Mouse (Mus musculus) embryonic facial prominence, embryonic 14.5 days (tissue): ENCODE data around the gene Cep55. TPM values are rescaled to one million over a fixed set of nuclear protein-coding genes. Genes with fewer than 3 reads are reported as not detected.
A peak's percentile ranks its signal among the peaks of the same experiment; 100 is the strongest.

Source experiments
- ATAC-seq: fragments of 200-750 bp; cut with Nextera tagmentation; 2 replicates; pipeline ENCODE4 v1.8.0; 2017; ENCODE audit warnings: low read depth, moderate number of reproducible peaks, moderate TSS enrichment
- DNase-seq: peaks from one replicate; pipeline ENCODE4 v3.0.0-alpha.2; 2015; ENCODE audit warnings: low spot score
- H3K27ac ChIP-seq: fragments of 300-500 bp; sonication (generic); replicated peaks from 2 replicates; pipeline ENCODE4 v1.5.1; 2014; ENCODE audit warnings: low read depth, mild to moderate bottlenecking, low read length, moderate library complexity
- H3K27me3 ChIP-seq: fragments of 300-500 bp; sonication (generic); replicated peaks from 2 replicates; pipeline ENCODE4 v1.6.1; 2014; ENCODE audit warnings: low read length; ENCODE audit not compliant: control insufficient read depth, insufficient read depth
- H3K36me3 ChIP-seq: fragments of 300-500 bp; sonication (generic); 2 replicates; pipeline ENCODE4 v1.6.1; 2014; ENCODE audit warnings: low read length, mixed read lengths; ENCODE audit not compliant: control insufficient read depth, insufficient read depth
- H3K4me1 ChIP-seq: fragments of 300-500 bp; sonication (generic); 2 replicates; pipeline ENCODE4 v1.6.1; 2014; ENCODE audit warnings: antibody characterized with exemption, low read length; ENCODE audit not compliant: control insufficient read depth, insufficient read depth
- H3K4me2 ChIP-seq: fragments of 300-500 bp; sonication (generic); 2 replicates; pipeline ENCODE4 v1.6.1; 2014; ENCODE audit warnings: low read depth, mild to moderate bottlenecking, low read length, moderate library complexity, mixed read lengths
- H3K4me3 ChIP-seq: fragments of 300-500 bp; sonication (generic); 2 replicates; pipeline ENCODE4 v1.5.1; 2014; ENCODE audit warnings: low read depth, mild to moderate bottlenecking, low read length
- H3K9ac ChIP-seq: fragments of 300-500 bp; sonication (generic); 2 replicates; pipeline ENCODE4 v1.6.1; 2014; ENCODE audit warnings: low read depth, mild to moderate bottlenecking, low read length, moderate library complexity, mixed read lengths
- H3K9me3 ChIP-seq: fragments of 300-500 bp; sonication (generic); 2 replicates; pipeline ENCODE4 v1.6.1; 2016; ENCODE audit warnings: low read length; ENCODE audit not compliant: control insufficient read depth
- WGBS: fragments of 180-500 bp; shearing (Covaris S2); extraction: QIAGEN DNeasy Blood & Tissue Kit; methylation state at CpG from one replicate; pipeline ENCODE4 v1.1.7; 2014; 5-methylcytosine and 5-hydroxymethylcytosine counted together
- polyA plus RNA-seq: library from polyadenylated mRNA; unstranded; fragments of >200 nt; fragmentation: Nextera tagmentation; extraction: Ambion mirVana; gene quantifications from 2 replicates; pipeline ENCODE4 v1.2.1, GENCODE M21; 2014

The Cep55 gene
- polyA plus RNA-seq, 1 experiment from 2014 or later, result 18.2 TPM

DNA sequence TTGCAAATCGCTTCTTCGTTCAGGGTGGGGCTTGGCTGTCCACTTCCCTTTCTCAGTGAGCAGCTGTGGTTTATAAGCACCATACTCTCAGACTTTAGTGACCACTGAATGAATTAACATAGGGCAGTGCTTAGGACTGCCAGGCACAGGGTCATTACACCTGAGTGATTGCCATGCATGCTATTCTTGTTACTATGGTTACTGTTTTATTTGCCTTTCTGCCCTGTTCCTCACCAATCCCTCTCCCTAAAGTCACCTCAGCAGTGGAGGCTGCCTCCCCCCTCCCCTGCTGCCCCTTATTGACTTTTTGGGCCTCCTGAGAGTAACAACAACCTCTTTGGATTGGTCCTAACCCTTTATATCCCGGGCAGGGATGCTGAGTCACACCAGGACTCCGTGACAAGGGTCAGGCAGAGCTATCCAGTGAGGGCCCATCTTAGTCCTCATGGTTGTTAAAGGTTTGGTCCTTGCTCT is 36.7 kb downstream of the Cep55 start:
- Histone ChIP-seq H3K4me3 (no peak overlapping the region), H3K36me3 (no peaks in the 10 kb centered on the region), H3K4me1 (no peaks in the 10 kb centered on the region), H3K4me2 (no peak overlapping the region), H3K9me3 (no peaks in the 10 kb centered on the region), H3K27me3 (peaks cover 26% of the 10 kb centered on the region), H3K27ac (no peak overlapping the region), H3K9ac (no peak overlapping the region)
- ATAC-seq (no peak), DNase-seq (no peak)
- WGBS, result 59% methylated on average over 4 of the region's 4 CpGs

DNA sequence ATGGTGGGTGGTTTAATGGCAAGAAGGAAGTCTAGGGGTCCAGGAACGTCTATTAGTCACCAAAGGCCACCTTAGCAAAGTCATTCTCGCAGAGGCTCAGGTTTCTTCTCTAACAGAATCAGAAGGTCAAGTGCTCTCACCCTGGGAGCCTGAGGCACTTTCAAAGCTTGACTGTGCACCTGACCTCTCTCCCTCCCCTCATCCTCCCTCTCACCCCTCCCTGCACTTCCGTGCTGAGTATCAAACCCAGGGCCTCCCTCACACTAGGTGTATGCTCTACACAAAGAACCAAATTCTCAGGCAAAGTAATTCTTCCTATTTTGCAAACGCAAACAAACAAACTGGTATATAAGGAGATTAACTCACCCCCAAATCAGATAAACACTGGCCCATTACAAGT is 41.4 kb downstream of the Cep55 start:
- peaks cover 58% of the 10 kb centered on the region for H3K27me3 ChIP-seq
- no peak overlapping the region for H3K9ac ChIP-seq
- DNase-seq (no peak), ATAC-seq (no peak)
- peaks cover 4% of the 10 kb centered on the region; the same call in 1 of the 2 replicates for H3K4me1 ChIP-seq
- no peaks in the 10 kb centered on the region for H3K9me3 ChIP-seq
- no peaks in the 10 kb centered on the region for H3K36me3 ChIP-seq
- WGBS, result 4% methylated on average over 4 of the region's 4 CpGs
- no peak overlapping the region for H3K27ac ChIP-seq
- no peak overlapping the region for H3K4me2 ChIP-seq
- no peak overlapping the region for H3K4me3 ChIP-seq

DNA sequence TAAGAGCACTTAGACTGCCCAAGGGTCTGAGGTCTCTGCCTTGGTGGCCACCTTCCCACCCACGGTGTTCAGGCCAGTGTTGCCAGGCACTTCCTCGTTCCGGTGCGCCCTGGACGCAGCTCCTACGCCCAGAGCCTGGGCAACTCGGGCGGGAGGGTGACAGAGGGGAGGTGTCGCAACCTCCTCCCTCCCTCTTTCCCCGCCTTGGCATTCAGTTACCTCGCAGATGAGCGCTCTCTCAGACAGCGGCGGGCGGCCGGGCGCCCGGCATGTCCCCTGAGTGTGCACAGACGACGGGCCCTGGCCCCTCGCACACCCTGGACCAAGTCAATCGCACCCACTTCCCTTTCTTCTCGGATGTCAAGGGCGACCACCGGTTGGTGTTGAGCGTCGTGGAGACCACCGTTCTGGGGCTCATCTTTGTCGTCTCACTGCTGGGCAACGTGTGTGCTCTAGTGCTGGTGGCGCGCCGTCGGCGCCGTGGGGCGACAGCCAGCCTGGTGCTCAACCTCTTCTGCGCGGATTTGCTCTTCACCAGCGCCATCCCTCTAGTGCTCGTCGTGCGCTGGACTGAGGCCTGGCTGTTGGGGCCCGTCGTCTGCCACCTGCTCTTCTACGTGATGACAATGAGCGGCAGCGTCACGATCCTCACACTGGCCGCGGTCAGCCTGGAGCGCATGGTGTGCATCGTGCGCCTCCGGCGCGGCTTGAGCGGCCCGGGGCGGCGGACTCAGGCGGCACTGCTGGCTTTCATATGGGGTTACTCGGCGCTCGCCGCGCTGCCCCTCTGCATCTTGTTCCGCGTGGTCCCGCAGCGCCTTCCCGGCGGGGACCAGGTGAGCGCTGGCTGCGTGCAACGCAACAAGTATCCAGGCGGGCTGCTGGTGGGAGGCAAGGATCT is 42.3 kb downstream of the Cep55 start, which contains the start of gene Ffar4:
Ffar4 (plus strand) TSS at position 214 of the 901 bp plus-strand sequence.
- peaks cover 58% of the 10 kb centered on the region for H3K27me3 ChIP-seq
- peaks cover 4% of the 10 kb centered on the region; the same call in 1 of the 2 replicates for H3K4me1 ChIP-seq
- peak within 1 kb of the TSS; percentile 14; the same call in 1 of the 2 replicates for H3K9ac ChIP-seq
- no peaks in the 10 kb centered on the region for H3K36me3 ChIP-seq
- peak within 1 kb of the TSS; percentile 55 for H3K4me2 ChIP-seq
- DNase-seq, result no peak
- H3K9me3 ChIP-seq, result no peaks in the 10 kb centered on the region
- no peak within 1 kb of the TSS for H3K27ac ChIP-seq
- peak; percentile 53 for ATAC-seq
- peak within 1 kb of the TSS; percentile 34 for H3K4me3 ChIP-seq
- under 1% methylated on average over 74 of the region's 77 CpGs for WGBS

DNA sequence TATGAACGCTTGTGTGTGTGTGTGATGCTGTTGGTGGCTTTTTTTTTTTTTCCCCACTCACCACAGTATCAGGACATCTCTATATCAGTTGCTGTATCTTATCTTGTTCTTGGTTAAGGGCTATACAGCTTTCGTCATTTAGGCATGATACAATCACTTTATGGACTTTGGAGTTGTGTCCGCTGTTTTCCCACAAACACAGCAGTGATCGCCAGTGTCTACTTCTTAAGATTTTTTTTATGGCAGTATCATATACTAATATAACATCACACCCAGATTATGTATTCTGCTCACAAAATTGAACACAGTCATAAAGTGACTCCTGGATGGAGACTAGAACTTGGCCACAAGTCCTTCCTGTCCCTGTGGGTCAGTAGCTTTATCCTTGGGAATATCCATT is 53.1 kb downstream of the Cep55 start:
- no peaks in the 10 kb centered on the region for H3K9me3 ChIP-seq
- DNase-seq, result no peak
- no peak for ATAC-seq

GRCm38 (mm10) chr19:38109506-38110242 is 54.9 kb downstream of the Cep55 start:
- Histone ChIP-seq H3K4me2 (no peak overlapping the region), H3K27ac (no peak overlapping the region), H3K36me3 (no peaks in the 10 kb centered on the region), H3K27me3 (no peaks in the 10 kb centered on the region), H3K4me3 (no peak overlapping the region), H3K9me3 (no peaks in the 10 kb centered on the region), H3K4me1 (no peaks in the 10 kb centered on the region), H3K9ac (no peak overlapping the region)
- no peak for DNase-seq
- 91% methylated on average over 15 of the region's 15 CpGs for WGBS
- no peak for ATAC-seq

More for the DNA sequence above, 53.1 kb downstream of the Cep55 start:
- WGBS, result 89% methylated on average over 4 of the region's 4 CpGs
- Histone ChIP-seq H3K9ac (no peak overlapping the region), H3K27me3 (no peaks in the 10 kb centered on the region), H3K36me3 (no peaks in the 10 kb centered on the region), H3K4me3 (no peak overlapping the region), H3K4me2 (no peak overlapping the region), H3K27ac (no peak overlapping the region), H3K4me1 (no peaks in the 10 kb centered on the region)

DNA sequence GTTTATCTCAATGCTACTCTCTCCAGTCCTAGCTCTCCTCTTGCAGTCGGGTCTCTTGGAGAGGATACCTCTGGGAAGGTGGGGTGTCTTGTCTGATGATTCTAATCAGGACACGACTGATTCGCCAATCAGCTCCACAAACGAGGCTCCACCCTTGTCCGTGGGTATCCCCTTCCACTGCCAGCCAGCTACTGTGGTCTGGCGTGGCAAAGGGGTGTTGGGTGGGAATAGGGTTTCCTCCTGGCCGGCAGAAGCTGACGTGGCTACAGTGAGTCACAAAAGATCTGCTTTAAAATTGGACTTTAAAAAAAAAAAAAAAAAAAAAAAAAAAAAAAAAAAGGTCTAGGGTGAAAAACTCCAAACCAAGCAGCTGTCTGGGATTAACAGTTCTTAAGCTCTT is 56.2 kb downstream of the Cep55 start:
- no peak overlapping the region for H3K4me3 ChIP-seq
- H3K4me2 ChIP-seq, result no peak overlapping the region
- no peaks in the 10 kb centered on the region for H3K36me3 ChIP-seq
- no peak overlapping the region for H3K9ac ChIP-seq
- DNase-seq (no peak), ATAC-seq (no peak)
- no peaks in the 10 kb centered on the region for H3K27me3 ChIP-seq
- H3K27ac ChIP-seq, result no peak overlapping the region
- WGBS, result 70% methylated on average over 8 of the region's 8 CpGs
- no peaks in the 10 kb centered on the region for H3K9me3 ChIP-seq
- H3K4me1 ChIP-seq, result no peaks in the 10 kb centered on the region

- H3K36me3 ChIP-seq, result no peaks in the 10 kb centered on the region
- no peaks in the 10 kb centered on the region for H3K27me3 ChIP-seq
- 41% methylated on average over 4 of the region's 4 CpGs for WGBS
- no peaks in the 10 kb centered on the region for H3K4me1 ChIP-seq
- no peak overlapping the region for H3K4me3 ChIP-seq
- DNase-seq (peak; percentile 17), ATAC-seq (no peak)
- no peak overlapping the region for H3K4me2 ChIP-seq
- H3K27ac ChIP-seq, result no peak overlapping the region
- no peaks in the 10 kb centered on the region for H3K9me3 ChIP-seq
- H3K9ac ChIP-seq, result no peak overlapping the region
These were observed 57.8 kb downstream of the Cep55 start for GRCm38 (mm10) chr19:38112575-38112974.

GRCm38 (mm10) chr19:38114834-38115491 is 60.2 kb downstream of the Cep55 start:
- Histone ChIP-seq H3K4me3 (no peak overlapping the region), H3K27me3 (no peaks in the 10 kb centered on the region), H3K4me2 (no peak overlapping the region), H3K4me1 (no peaks in the 10 kb centered on the region), H3K9ac (no peak overlapping the region), H3K9me3 (no peaks in the 10 kb centered on the region), H3K36me3 (no peaks in the 10 kb centered on the region), H3K27ac (no peak overlapping the region)
- whole genome bisulfite sequencing, result 92% methylated on average over 7 of the region's 7 CpGs
- DNase-seq, result no peak
- no peak for ATAC-seq
